Mouse (Mus musculus) liver, embryonic 11.5 days (tissue): Measurements from ENCODE around the gene Chkb. TPM values are rescaled to one million over a fixed set of nuclear protein-coding genes. Genes with fewer than 3 reads are reported as not detected.
A peak's percentile ranks its signal among the peaks of the same experiment; 100 is the strongest.

Experiments
- ATAC-seq: fragments of 200-750 bp; cut with Nextera tagmentation; replicated peaks from 2 replicates; pipeline ENCODE4 v1.8.0; 2017; ENCODE audit warnings: moderate number of reproducible peaks, mild to moderate bottlenecking, moderate TSS enrichment, moderate library complexity; ENCODE audit not compliant: low FRiP score
- DNase-seq: peaks from one replicate; pipeline ENCODE4 v3.0.0-alpha.2; 2017; ENCODE audit warnings: low spot score
- H3K27ac ChIP-seq: fragments of 300-500 bp; sonication (generic); 2 replicates; pipeline ENCODE4 v1.5.1; 2014; ENCODE audit warnings: mild to moderate bottlenecking, low read depth, low read length, control low read depth
- H3K27me3 ChIP-seq: fragments of 300-500 bp; sonication (generic); replicated peaks from 2 replicates; pipeline ENCODE4 v1.6.1; 2014; ENCODE audit warnings: low read length, mixed read lengths; ENCODE audit not compliant: control insufficient read depth, insufficient read depth
- H3K36me3 ChIP-seq: fragments of 300-500 bp; sonication (generic); 2 replicates; pipeline ENCODE4 v1.6.1; 2014; ENCODE audit warnings: mild to moderate bottlenecking, low read length, moderate library complexity, mixed read lengths; ENCODE audit not compliant: control insufficient read depth, insufficient read depth
- H3K4me1 ChIP-seq: fragments of 300-500 bp; sonication (generic); replicated peaks from 2 replicates; pipeline ENCODE4 v1.6.1; 2014; ENCODE audit warnings: low read length, mixed read lengths; ENCODE audit not compliant: control insufficient read depth, insufficient read depth
- H3K4me2 ChIP-seq: fragments of 300-500 bp; sonication (generic); 2 replicates; pipeline ENCODE4 v1.6.1; 2014; ENCODE audit warnings: mild to moderate bottlenecking, control low read depth, moderate library complexity
- H3K4me3 ChIP-seq: fragments of 300-500 bp; sonication (generic); 2 replicates; pipeline ENCODE4 v1.5.1; 2014; ENCODE audit warnings: low read depth, low read length, control low read depth
- H3K9ac ChIP-seq: fragments of 300-500 bp; sonication (generic); 2 replicates; pipeline ENCODE4 v1.6.1; 2014; ENCODE audit warnings: low read depth, low read length, control low read depth
- H3K9me3 ChIP-seq: fragments of 300-500 bp; sonication (generic); 2 replicates; pipeline ENCODE4 v1.6.1; 2016; ENCODE audit warnings: low read length, inconsistent platforms, mixed read lengths; ENCODE audit not compliant: control insufficient read depth
- WGBS: fragments of 180-500 bp; shearing (Covaris S2); extraction: QIAGEN DNeasy Blood & Tissue Kit; methylation state at CpG from one replicate; pipeline ENCODE4 v1.1.7; 2014; 5-methylcytosine and 5-hydroxymethylcytosine counted together
- polyA plus RNA-seq: library from polyadenylated mRNA; unstranded; fragments of >200 nt; fragmentation: Nextera tagmentation; extraction: Ambion mirVana; gene quantifications from 2 replicates; pipeline ENCODE4 v1.2.1, GENCODE M21; 2014

Gene Chkb
- polyA plus RNA-seq, 1 experiment from 2014 or later: 47.5 TPM

DNA sequence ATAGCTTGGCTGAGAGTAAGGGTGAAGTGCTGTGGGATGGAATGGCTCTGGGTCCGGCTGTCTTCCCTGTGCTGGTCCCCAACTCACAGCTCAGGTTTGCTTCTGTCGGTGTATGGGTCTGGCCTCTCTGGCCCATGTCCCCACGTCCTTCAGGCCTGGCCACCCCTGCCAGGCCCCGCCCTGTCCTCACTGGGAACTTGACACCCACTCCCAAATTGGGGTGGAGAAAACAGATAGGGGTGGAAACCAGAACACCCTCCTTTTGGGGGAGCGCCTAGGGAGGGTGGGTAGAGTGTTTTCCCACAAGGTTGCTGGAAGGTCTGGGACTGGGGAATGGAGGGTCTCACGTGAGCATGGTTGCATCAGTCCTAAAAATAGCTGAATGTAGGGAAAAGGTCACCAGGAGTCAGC, 4.0 kb downstream of the Chkb start, which contains the start of gene Cpt1b:
TSS of gene Cpt1b (minus strand) at position 153 of the 411 bp plus-strand sequence.
- no peak within 1 kb of the TSS for H3K27ac ChIP-seq
- DNase-seq (no peak), ATAC-seq (no peak)
- H3K4me3 ChIP-seq: no peak within 1 kb of the TSS
- H3K4me2 ChIP-seq: peak within 1 kb of the TSS; percentile 27
- H3K27me3 ChIP-seq: no peaks in the 10 kb centered on the region
- WGBS: 49% methylated on average over 6 of the region's 6 CpGs
- H3K4me1 ChIP-seq: peaks cover 8% of the 10 kb centered on the region
- peaks cover 7% of the 10 kb centered on the region; the same call in 1 of the 2 replicates for H3K36me3 ChIP-seq
- no peak within 1 kb of the TSS for H3K9ac ChIP-seq
- no peaks in the 10 kb centered on the region for H3K9me3 ChIP-seq

- WGBS: 87% methylated on average over 8 of the region's 8 CpGs
- DNase-seq (no peak), ATAC-seq (no peak)
- Histone ChIP-seq H3K27ac (no peak overlapping the region), H3K4me2 (no peak overlapping the region), H3K4me1 (peaks cover 8% of the 10 kb centered on the region), H3K36me3 (peaks cover 9% of the 10 kb centered on the region; the same call in 1 of the 2 replicates), H3K4me3 (no peak overlapping the region), H3K27me3 (no peaks in the 10 kb centered on the region), H3K9ac (no peak overlapping the region), H3K9me3 (no peaks in the 10 kb centered on the region)
Observed at GRCm38 (mm10) chr15:89424621-89425020, 5.1 kb downstream of the Chkb start.

DNA sequence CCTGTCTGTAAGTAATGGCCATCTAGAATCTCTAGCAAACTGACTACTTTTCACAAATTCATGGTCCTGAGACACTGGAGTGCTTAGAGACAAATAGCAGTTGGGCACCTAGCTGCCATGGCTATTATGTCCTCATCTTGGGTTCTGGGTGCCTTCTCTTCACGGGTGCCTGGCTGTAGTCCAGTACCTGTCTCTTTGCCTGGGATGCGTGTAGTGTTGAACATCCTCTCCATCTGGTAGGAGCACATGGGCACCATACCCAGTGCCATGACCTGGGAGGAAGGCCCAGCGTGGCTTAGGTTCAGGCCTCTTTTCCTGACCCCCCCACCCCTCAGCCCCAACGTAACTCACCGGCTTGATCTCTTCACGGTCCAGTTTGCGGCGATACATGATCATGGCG, 7.8 kb downstream of the Chkb start:
- 90% methylated on average over 9 of the region's 9 CpGs for WGBS
- Histone ChIP-seq H3K27ac (no peak overlapping the region), H3K4me3 (no peak overlapping the region), H3K27me3 (no peaks in the 10 kb centered on the region), H3K36me3 (peaks cover 8% of the 10 kb centered on the region; the same call in 1 of the 2 replicates), H3K9ac (no peak overlapping the region), H3K9me3 (no peaks in the 10 kb centered on the region), H3K4me2 (no peak overlapping the region), H3K4me1 (peaks cover 3% of the 10 kb centered on the region)
- no peak for DNase-seq
- no peak for ATAC-seq

DNA sequence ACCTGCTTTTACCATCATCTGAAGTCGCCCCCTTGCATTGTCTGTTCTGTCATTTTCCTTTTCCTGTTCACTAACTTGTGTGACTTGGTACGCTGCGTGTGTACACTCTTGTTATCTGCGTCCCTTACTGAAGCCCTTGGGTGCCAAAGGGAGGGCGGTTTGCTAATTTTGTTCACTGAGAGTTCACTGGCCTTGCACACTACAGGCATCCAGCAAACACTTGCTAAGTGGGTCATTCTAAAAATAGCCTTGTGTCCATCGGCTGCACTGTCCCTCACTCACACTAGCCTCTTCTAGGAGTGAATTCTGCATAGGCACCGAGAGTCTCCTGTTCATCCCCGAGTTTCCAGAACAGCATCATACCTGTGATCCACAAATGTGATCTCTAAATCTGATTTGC, 14.4 kb downstream of the Chkb start:
- Histone ChIP-seq H3K27ac (no peak overlapping the region), H3K4me2 (no peak overlapping the region)
- WGBS: 84% methylated on average over 8 of the region's 8 CpGs

DNA sequence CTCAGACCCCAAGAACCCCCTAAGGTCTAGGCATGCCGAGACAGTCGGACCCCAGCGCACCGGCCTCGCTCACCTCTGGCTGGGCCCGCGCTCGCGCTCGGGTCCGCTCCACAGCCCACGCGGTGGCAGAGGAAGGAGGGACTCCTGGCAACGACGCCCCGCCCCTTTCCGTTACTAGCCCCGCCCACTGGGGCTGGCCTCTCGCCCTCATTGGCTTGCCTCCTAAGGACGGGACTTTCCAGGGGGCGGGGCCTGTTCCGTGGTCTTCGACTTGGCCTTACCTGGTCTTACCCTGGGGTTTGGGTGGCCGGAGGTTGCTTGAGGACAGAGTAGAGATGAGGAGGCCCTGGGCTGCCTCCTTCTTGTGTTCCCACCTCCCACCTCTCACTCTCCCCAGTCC, 19.6 kb downstream of the Chkb start, which contains the start of gene Syce3:
TSS of gene Syce3 (minus strand) at position 386 of the 400 bp plus-strand sequence.
- Histone ChIP-seq H3K27me3 (no peaks in the 10 kb centered on the region), H3K4me1 (no peaks in the 10 kb centered on the region), H3K36me3 (no peaks in the 10 kb centered on the region), H3K27ac (no peak within 1 kb of the TSS), H3K9me3 (0 out of 2 replicates have a peak, but pooled peaks cover 3% of the 10 kb centered on the region), H3K4me3 (no peak within 1 kb of the TSS), H3K9ac (no peak within 1 kb of the TSS), H3K4me2 (no peak within 1 kb of the TSS)
- 0 out of 2 replicates have a peak, but pooled peaks have one; percentile 26 for ATAC-seq
- 73% methylated on average over 23 of the region's 24 CpGs for WGBS
- no peak for DNase-seq

More for the DNA sequence above, 14.4 kb downstream of the Chkb start:
- no peak for ATAC-seq
- Histone ChIP-seq H3K4me1 (no peaks in the 10 kb centered on the region), H3K9ac (no peak overlapping the region), H3K4me3 (no peak overlapping the region), H3K27me3 (no peaks in the 10 kb centered on the region), H3K36me3 (peaks cover 7% of the 10 kb centered on the region; the same call in 1 of the 2 replicates), H3K9me3 (no peaks in the 10 kb centered on the region)
- DNase-seq: no peak

DNA sequence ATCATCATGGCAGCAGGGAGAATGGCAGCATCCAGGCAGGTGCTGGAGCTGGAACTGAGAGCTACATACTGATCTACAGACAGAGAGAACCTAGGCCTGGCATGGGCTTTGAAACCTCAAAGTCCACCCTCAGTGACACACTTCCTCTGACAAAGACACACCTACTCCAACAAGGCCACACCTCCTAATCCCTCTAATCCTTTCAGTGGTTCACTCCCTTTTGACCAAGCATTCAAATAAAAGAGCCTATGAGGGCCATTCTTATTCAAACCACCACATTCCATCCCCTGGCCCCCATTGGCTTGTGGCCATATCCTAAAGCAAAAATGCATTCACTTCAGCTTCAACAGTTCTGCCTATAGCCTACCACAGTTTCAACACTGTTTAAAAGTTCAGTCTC, 23.0 kb downstream of the Chkb start:
- H3K4me1 ChIP-seq: no peaks in the 10 kb centered on the region
- no peaks in the 10 kb centered on the region for H3K27me3 ChIP-seq
- H3K9me3 ChIP-seq: 0 out of 2 replicates have a peak, but pooled peaks cover 3% of the 10 kb centered on the region
- H3K4me3 ChIP-seq: no peak overlapping the region
- H3K36me3 ChIP-seq: no peaks in the 10 kb centered on the region
- no peak overlapping the region for H3K27ac ChIP-seq
- no peak overlapping the region for H3K9ac ChIP-seq
- H3K4me2 ChIP-seq: no peak overlapping the region
- ATAC-seq: no peak
- DNase-seq: no peak

GRCm38 (mm10) chr15:89404831-89405623, 24.7 kb downstream of the Chkb start:
- WGBS: 74% methylated on average over 10 of the region's 10 CpGs
- DNase-seq (no peak), ATAC-seq (no peak)

GRCm38 (mm10) chr15:89402471-89402870, 27.2 kb downstream of the Chkb start:
- no peak overlapping the region for H3K4me3 ChIP-seq
- H3K9me3 ChIP-seq: no peaks in the 10 kb centered on the region
- no peak overlapping the region for H3K9ac ChIP-seq
- no peaks in the 10 kb centered on the region for H3K27me3 ChIP-seq
- DNase-seq (no peak), ATAC-seq (no peak)
- no peak overlapping the region for H3K4me2 ChIP-seq
- H3K4me1 ChIP-seq: no peaks in the 10 kb centered on the region
- no peak overlapping the region for H3K27ac ChIP-seq
- no peaks in the 10 kb centered on the region for H3K36me3 ChIP-seq
- WGBS: 86% methylated on average over 1 of the region's 1 CpGs

More at GRCm38 (mm10) chr15:89404831-89405623, 24.7 kb downstream of the Chkb start:
- H3K9me3 ChIP-seq: 0 out of 2 replicates have a peak, but pooled peaks cover under 1% of the 10 kb centered on the region
- H3K27ac ChIP-seq: no peak overlapping the region
- H3K4me2 ChIP-seq: no peak overlapping the region
- H3K4me1 ChIP-seq: no peaks in the 10 kb centered on the region
- no peaks in the 10 kb centered on the region for H3K27me3 ChIP-seq
- H3K9ac ChIP-seq: no peak overlapping the region
- H3K4me3 ChIP-seq: no peak overlapping the region
- no peaks in the 10 kb centered on the region for H3K36me3 ChIP-seq

GRCm38 (mm10) chr15:89399716-89400115, 30.0 kb downstream of the Chkb start:
- no peak overlapping the region for H3K4me2 ChIP-seq
- no peak overlapping the region for H3K4me3 ChIP-seq
- DNase-seq: no peak
- H3K9ac ChIP-seq: no peak overlapping the region
- H3K4me1 ChIP-seq: no peaks in the 10 kb centered on the region
- H3K27me3 ChIP-seq: no peaks in the 10 kb centered on the region
- no peak overlapping the region for H3K27ac ChIP-seq
- H3K9me3 ChIP-seq: no peaks in the 10 kb centered on the region
- WGBS: 35% methylated on average over 1 of the region's 1 CpGs
- H3K36me3 ChIP-seq: no peaks in the 10 kb centered on the region
- no peak for ATAC-seq
